31 mouse cellular contexts compared by ENCODE assay signal in genomic region chr1:151781447-151781846, GRCm38 (mm10).
"Had no signal": no experiment of that assay in that cellular context is flagged by ENCODE, and none has a peak within 500 bp of the region (broad histone marks: within the 10 kb centered on the region; RNA-seq: fewer than 3 reads in every experiment).

No protein-coding gene starts in this region.

- H3K27ac ChIP-seq: heart, embryonic 13.5 days; heart, embryonic 15.5 days; hindbrain, embryonic 10.5 days; hindbrain, embryonic 12.5 days; hindbrain, embryonic 13.5 days; hindbrain, embryonic 14.5 days; hindbrain, embryonic 15.5 days; hindbrain, postnatal 0 days; intestine, embryonic 15.5 days; kidney, embryonic 15.5 days; kidney, postnatal 0 days; layer of hippocampus, adult 2 months; left cerebral cortex, adult 2 months had no signal

- H3K9me3 ChIP-seq: heart, embryonic 12.5 days; heart, embryonic 13.5 days; heart, embryonic 15.5 days; hindbrain, embryonic 10.5 days; hindbrain, embryonic 12.5 days; hindbrain, embryonic 13.5 days; hindbrain, embryonic 15.5 days; intestine, embryonic 15.5 days; kidney, embryonic 15.5 days had no signal

- H3K9ac ChIP-seq: heart, embryonic 12.5 days; heart, embryonic 13.5 days; heart, embryonic 15.5 days; hindbrain, embryonic 12.5 days; hindbrain, embryonic 13.5 days; hindbrain, embryonic 14.5 days; hindbrain, embryonic 15.5 days; intestine, embryonic 15.5 days; kidney, embryonic 15.5 days had no signal

- H3K4me3 ChIP-seq: heart, embryonic 12.5 days; heart, embryonic 13.5 days; heart, embryonic 15.5 days; hindbrain, embryonic 10.5 days; hindbrain, embryonic 12.5 days; hindbrain, embryonic 13.5 days; hindbrain, embryonic 15.5 days; intestine, embryonic 15.5 days; kidney, embryonic 15.5 days; layer of hippocampus, adult 2 months; left cerebral cortex, adult 2 months had no signal

- DNase-seq: heart, postnatal 10 days; heart, postnatal 14 days; heart, postnatal 36 days; heart, postnatal 4 days; kidney, adult 11 months; kidney, adult 18-20 months; kidney, adult 2 months; kidney, adult 8-10 months; kidney, adult 9 months; kidney, postnatal 10 days; kidney, postnatal 14 days; kidney, postnatal 25 days; kidney, postnatal 36 days; kidney, postnatal 4 days; layer of hippocampus, adult 9-11 months; layer of hippocampus, postnatal 36 days had no signal

- H3K27me3 ChIP-seq: heart, embryonic 12.5 days; heart, embryonic 13.5 days; heart, embryonic 15.5 days; hindbrain, embryonic 12.5 days; hindbrain, embryonic 13.5 days; hindbrain, embryonic 15.5 days; intestine, embryonic 15.5 days; kidney, embryonic 15.5 days had no signal

- H3K4me1 ChIP-seq: heart, embryonic 12.5 days; heart, embryonic 13.5 days; heart, embryonic 15.5 days; hindbrain, embryonic 10.5 days; hindbrain, embryonic 12.5 days; hindbrain, embryonic 13.5 days; hindbrain, embryonic 15.5 days; intestine, embryonic 15.5 days; kidney, embryonic 15.5 days had no signal

- H3K4me2 ChIP-seq: heart, embryonic 11.5 days; heart, embryonic 12.5 days; heart, embryonic 13.5 days; heart, embryonic 15.5 days; hindbrain, embryonic 12.5 days; hindbrain, embryonic 13.5 days; hindbrain, embryonic 14.5 days; hindbrain, embryonic 15.5 days; intestine, embryonic 15.5 days; kidney, embryonic 15.5 days had no signal
